Mouse (Mus musculus) erythroblast, embryonic 14.5 days (primary cell): ENCODE results near the gene Itga8.

Source experiments
- GATA1 ChIP-seq: IDR thresholded peaks from 2 replicates; pipeline ENCODE4 v1.6.1; 2012; ENCODE audit warnings: low read length, inconsistent platforms, mixed read lengths
- TAL1 ChIP-seq: IDR thresholded peaks from 3 replicates; pipeline ENCODE4 v1.6.1; 2012; ENCODE audit warnings: low read length, inconsistent platforms, mixed read lengths

- TF ChIP-seq GATA1, result no peak
- TF ChIP-seq TAL1, result no peak
Measured at GRCm38 (mm10) chr2:12227243-12227642, 74.5 kb downstream of the Itga8 start.
